10 mouse cellular contexts compared by ENCODE assay signal in genomic region chr4:137837792-137838191, GRCm38 (mm10). TPM values are rescaled to one million over a fixed set of nuclear protein-coding genes. Genes with fewer than 3 reads are reported as not detected.
A peak's percentile ranks its signal among the peaks of the same experiment; 100 is the strongest.
DNase-seq lines count a peak whose midpoint lies in the region; ATAC-seq lines count a peak whose summit lies in the region.
"Had no signal": no experiment of that assay in that cellular context is flagged by ENCODE, and none has a peak within 500 bp of the region (broad histone marks: within the 10 kb centered on the region; RNA-seq: fewer than 3 reads in every experiment).

No protein-coding gene starts in this region.

- ATAC-seq in cerebellum, adult (ENCODE audit: insufficient number of reproducible peaks, low FRiP score, low TSS enrichment): no peak
- ATAC-seq in monocyte, adult 5-6 weeks (replicated peaks; ENCODE audit: insufficient number of reproducible peaks, low FRiP score, low TSS enrichment, poor library complexity, severe bottlenecking): no peak
- ATAC-seq: forebrain, postnatal 0 days had no signal

- intact Hi-C loops in gastrocnemius, postnatal 14 days (cut with DNase I; ENCODE audit: low total_unique reads): loop anchor here (10.0 kb wide), 1 partner anchor 163 kb away; no protein-coding TSS in a partner anchor

- DNase-seq in cerebellum, postnatal 36 days: peak; percentile 21 to 31
- peak; percentile 44 to 46 for DNase-seq in lung, adult 18-20 months
- no peak for DNase-seq in lung, postnatal 36 days
- DNase-seq in gastrocnemius, postnatal 14 days: peak; percentile 34
- peak; percentile 86 for DNase-seq in skeletal muscle tissue, adult 2 months (ENCODE audit: low read depth, low spot score)
- no peak for DNase-seq in cerebellum, postnatal 25 days
- DNase-seq: forebrain, postnatal 0 days; midbrain, embryonic 14.5 days had no signal

RNA-seq across cellular contexts. Expression of gene Ece1, which starts 24.2 kb away (rescaled TPM):
- 10 to 100 TPM; 50.0 to 57.7 TPM for total RNA-seq in gastrocnemius, postnatal 14 days (2021)
- total RNA-seq in monocyte, adult 5-6 weeks (2017): 7.1 to 11.7 TPM (median 9.6 TPM) in 3 replicates

RNA-seq across cellular contexts. Expression of gene Alpl, which starts 41.6 kb away (rescaled TPM):
- 1 to 10 TPM; 4.3 to 7.0 TPM for total RNA-seq in gastrocnemius, postnatal 14 days (2021)
- total RNA-seq in monocyte, adult 5-6 weeks (2017): not detected in 3 replicates

Comparison
In these comparisons a context has a peak if more than half of its experiments do, and no peak if none do; other contexts are left out.
1. DNase-seq: peak in cerebellum, postnatal 36 days (2 of 2), lung, adult 18-20 months (2 of 2), gastrocnemius, postnatal 14 days (single experiment) and skeletal muscle tissue, adult 2 months (single experiment); none in lung, postnatal 36 days (single experiment) and cerebellum, postnatal 25 days (0 of 2).